Mouse (Mus musculus) embryonic fibroblast, embryonic 13.5 days (primary cell): ENCODE results near the gene Apln.

Source experiments
- CTCF ChIP-seq: IDR thresholded peaks from 2 replicates; pipeline ENCODE4 v1.5.1; 2011; ENCODE audit warnings: mild to moderate bottlenecking, control low read depth, low read length, moderate library complexity, borderline replicate concordance; ENCODE audit not compliant: insufficient read depth
- POLR2A ChIP-seq: IDR thresholded peaks from 2 replicates; pipeline ENCODE4 v1.6.1; 2011; ENCODE audit warnings: low read depth, mild to moderate bottlenecking, control low read depth, low read length, moderate library complexity

GRCm38 (mm10) chrX:47988024-47988423 is 46.6 kb downstream of the Apln start:
- TF ChIP-seq CTCF (no peak), POLR2A (no peak)
